Mouse (Mus musculus) left cerebral cortex, adult 2 months (tissue): ENCODE results near the gene Rab10. TPM values are rescaled to one million over a fixed set of nuclear protein-coding genes. Genes with fewer than 3 reads are reported as not detected.

Experiments used
- DNase-seq, 2 experiments: peaks; one replicate each; pipeline ENCODE4 v3.0.0; 2021 to 2022; ENCODE audit warnings: low spot score in 2 of 2, mixed read lengths in 1 of 2; ENCODE audit errors: extremely low spot score in 1 of 2
- H3K27ac ChIP-seq: fragments of 200-600 bp; 2 replicates; pipeline ENCODE4 v1.8.1; 2022
- H3K4me3 ChIP-seq: fragments of 200-600 bp; 2 replicates; pipeline ENCODE4 v1.8.1; 2022
- CTCF ChIP-seq: fragments of 200-600 bp; IDR thresholded peaks from 2 replicates; pipeline ENCODE4 v1.8.1; 2022; ENCODE audit warnings: antibody characterized with exemption, mild to moderate bottlenecking, moderate library complexity
- intact Hi-C: fragments of 180-260 bp; cut with DNase I; formaldehyde crosslinking; loops from one replicate; pipeline ENCODE4 v1.15.1; 2025
- total RNA-seq, 2 experiments: library from RNA; stranded (reverse); gene quantifications; 2 replicates each; pipeline ENCODE4 v1.2.3; 2021

Gene Rab10
- total RNA-seq, 2 experiments from 2014 or later, result 132 to 134 TPM

DNA sequence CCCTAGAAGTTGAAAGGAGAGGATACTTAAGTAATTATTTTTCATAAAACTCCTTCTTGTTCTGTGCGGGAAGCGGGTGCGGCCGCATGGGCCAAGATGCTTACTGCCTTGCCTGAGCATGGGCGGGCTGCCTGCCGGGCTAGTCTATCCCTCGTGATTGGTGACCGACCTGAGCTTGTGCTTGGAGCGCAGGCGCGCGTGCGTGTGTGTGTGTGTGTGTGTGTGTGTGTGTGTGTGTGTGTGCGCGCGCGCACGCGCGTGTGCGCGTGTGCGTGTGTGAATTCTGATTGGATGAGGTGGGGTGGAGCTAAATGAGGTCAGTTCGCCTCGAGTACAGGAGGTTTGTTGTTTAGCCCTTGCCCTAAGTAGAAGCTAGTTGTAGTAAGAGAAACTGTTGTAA lies 48.2 kb downstream of the Rab10 start:
- intact Hi-C loops, result no loop called here
- no peak for DNase-seq
- no peak for TF ChIP-seq CTCF

DNA sequence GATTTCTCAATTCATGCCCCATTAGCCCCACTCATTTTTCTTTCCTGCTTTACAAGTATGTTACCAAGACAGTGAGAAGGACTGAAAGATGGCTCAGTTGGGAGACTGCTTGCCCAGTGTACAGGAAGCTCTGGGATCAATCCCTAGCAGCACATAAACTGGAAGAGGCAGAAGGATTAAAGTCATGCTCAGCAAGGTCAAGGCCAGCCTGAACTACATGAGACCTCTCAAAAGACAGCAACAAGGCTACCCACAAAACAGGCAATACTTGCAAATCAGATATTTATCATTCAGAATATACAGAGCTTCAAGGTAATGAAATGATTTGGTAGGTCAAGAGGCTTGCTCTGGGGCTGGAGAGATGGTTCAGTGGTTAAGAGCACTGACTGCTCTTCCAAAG lies 53.8 kb downstream of the Rab10 start:
- intact Hi-C loops, result no loop called here
- DNase-seq, result no peak
- H3K27ac ChIP-seq, result no peak overlapping the region
- H3K4me3 ChIP-seq, result no peak overlapping the region
- no peak for TF ChIP-seq CTCF

More for the DNA sequence above, 48.2 kb downstream of the Rab10 start:
- Histone ChIP-seq H3K4me3 (no peak overlapping the region), H3K27ac (no peak overlapping the region)

DNA sequence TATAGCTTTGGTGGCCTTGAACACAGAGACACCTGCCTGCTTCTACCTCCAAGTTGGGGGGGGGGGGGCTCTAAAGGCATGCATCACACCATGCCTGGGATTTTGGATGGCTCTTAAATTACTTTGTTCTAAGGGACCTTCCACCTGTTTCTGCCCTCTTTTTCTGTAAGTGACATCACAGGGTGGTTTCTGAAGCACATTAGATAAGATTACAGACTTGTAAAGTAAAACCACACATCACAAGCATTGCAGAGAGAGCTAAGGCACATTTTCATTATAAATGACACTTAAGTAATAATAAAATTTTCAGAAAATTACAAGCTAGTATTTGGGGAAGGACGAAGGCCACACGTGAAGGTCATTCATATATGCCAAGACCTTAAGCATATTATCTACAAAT lies 54.3 kb downstream of the Rab10 start:
- intact Hi-C loops, result no loop called here
- Histone ChIP-seq H3K27ac (no peak overlapping the region), H3K4me3 (no peak overlapping the region)
- TF ChIP-seq CTCF, result no peak
- no peak for DNase-seq

DNA sequence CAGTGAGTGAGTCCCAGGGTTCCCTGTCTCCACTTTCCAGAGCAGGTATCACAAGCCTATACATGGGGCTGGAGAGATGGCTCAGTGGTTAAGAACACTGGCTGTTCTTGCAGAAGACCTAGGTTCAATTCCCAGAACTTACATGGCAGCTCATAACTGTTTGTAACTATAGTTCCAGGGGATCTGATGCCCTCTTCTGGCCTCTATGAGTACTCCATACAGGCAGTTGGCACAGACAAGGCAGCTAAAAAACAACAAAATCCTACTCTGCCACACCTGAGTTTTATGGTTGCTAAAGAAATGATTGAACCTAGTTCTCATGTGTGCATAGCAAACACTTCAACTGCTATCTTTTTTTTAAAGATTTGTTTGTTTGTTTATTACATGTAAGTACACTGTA lies 56.2 kb downstream of the Rab10 start:
- TF ChIP-seq CTCF, result peak; percentile 43
- intact Hi-C loops, result no loop called here
- Histone ChIP-seq H3K27ac (peak overlapping the region; percentile 36; the same call in 1 of the 2 replicates), H3K4me3 (no peak overlapping the region)
- no peak for DNase-seq

DNA sequence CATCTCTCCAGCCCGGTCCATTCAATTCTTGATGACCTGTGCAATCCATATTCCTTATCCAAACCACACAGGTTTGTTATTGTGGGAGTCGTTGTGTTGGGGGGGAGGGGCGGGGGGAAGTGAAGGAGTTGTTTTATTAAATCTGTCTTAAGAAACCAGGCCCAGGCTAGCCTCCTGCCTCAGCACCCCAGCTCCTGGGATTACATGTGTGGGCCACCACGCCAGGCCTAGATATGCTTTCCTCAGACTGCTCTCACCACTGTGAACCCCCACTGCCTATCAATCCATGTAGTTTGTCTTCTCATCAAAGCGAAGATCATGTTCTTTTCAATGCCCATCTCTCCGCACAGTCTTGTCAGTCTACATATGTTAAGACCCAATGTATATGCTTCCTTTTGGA lies 63.7 kb downstream of the Rab10 start:
- DNase-seq, result no peak
- TF ChIP-seq CTCF, result no peak
- no peak overlapping the region for H3K4me3 ChIP-seq
- intact Hi-C loops, result no loop called here
- no peak overlapping the region for H3K27ac ChIP-seq

DNA sequence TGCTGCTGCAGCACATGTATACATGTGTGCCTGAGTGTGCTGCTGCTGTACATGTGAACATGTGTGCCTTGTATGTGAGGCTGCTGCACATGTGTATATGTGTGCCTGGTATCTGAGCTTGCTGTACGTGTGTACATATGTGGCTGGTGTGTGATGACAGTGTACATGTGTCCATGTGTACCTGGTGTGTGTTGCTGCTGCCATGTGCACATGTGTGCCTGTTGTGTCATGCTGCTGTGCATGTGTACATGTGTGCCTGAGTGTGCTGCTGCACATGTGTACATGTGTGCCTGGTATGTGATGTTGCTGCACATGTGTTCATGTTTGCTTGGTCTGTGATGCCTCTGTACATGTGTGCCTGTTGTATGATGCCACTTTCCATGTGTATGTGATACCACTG lies 70.2 kb downstream of the Rab10 start:
- no peak for DNase-seq
- TF ChIP-seq CTCF, result no peak
- intact Hi-C loops, result no loop called here
- no peak overlapping the region for H3K4me3 ChIP-seq
- no peak overlapping the region for H3K27ac ChIP-seq

DNA sequence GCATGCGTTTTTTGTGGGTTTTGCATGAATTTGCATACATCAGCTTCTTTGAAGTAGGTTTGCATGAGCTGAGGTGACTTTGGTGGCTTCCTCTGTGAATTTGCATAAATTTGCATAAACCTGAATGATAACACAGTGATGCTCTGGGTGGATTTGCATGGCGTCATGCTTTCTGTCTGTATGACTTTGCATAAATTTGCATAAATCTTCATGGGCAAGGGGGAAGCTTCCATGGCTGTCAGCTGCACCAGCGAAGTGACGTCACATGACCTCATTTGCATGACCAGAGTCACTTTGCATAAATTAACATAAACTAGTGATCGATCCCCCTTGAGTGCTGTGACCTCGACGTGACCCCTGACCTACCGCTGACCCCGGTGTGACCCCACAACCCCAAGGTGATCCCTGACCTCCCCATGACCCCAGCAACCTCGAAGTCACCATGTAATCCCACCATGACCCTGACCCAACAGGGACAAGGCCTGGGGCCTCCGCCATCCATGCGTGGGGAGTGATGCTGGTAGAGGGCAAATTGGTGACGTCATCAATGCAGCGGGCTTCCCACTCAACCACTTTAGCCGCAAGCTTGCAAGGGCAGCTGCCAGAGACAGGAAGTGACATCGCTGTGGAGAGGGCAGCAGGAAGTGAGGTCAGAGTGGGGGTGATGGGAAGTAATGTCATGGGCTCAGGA lies 71.3 kb downstream of the Rab10 start:
- TF ChIP-seq CTCF, result no peak
- intact Hi-C loops, result no loop called here
- peak in 1 of 2 experiments; percentile 22 for DNase-seq
- Histone ChIP-seq H3K27ac (no peak overlapping the region), H3K4me3 (no peak overlapping the region)

DNA sequence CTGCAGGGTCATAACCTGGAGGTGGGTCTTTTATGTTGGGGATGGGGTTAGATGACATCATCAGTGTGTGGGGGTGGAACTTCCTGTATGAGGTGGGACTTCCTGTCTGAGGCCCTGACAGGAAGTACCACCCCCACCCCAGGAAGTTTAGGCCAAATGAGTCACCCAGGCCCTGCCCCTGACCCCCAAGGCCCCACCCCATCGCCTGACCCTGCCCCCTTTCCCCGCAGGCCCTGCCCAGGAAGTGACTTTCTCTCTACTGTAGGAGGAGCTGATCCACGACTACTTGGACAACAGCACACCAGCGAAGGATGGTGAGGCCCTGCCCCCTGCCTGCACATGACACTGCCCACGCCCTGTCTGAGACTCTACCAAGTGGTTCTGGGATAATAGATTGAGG lies 72.0 kb downstream of the Rab10 start:
- no peak for TF ChIP-seq CTCF
- Histone ChIP-seq H3K27ac (no peak overlapping the region), H3K4me3 (no peak overlapping the region)
- DNase-seq, result no peak
- intact Hi-C loops, result loop anchor here (2.0 kb wide), 2 partner anchors 153 to 189 kb away; partner anchors contain the start of gene Asxl2

DNA sequence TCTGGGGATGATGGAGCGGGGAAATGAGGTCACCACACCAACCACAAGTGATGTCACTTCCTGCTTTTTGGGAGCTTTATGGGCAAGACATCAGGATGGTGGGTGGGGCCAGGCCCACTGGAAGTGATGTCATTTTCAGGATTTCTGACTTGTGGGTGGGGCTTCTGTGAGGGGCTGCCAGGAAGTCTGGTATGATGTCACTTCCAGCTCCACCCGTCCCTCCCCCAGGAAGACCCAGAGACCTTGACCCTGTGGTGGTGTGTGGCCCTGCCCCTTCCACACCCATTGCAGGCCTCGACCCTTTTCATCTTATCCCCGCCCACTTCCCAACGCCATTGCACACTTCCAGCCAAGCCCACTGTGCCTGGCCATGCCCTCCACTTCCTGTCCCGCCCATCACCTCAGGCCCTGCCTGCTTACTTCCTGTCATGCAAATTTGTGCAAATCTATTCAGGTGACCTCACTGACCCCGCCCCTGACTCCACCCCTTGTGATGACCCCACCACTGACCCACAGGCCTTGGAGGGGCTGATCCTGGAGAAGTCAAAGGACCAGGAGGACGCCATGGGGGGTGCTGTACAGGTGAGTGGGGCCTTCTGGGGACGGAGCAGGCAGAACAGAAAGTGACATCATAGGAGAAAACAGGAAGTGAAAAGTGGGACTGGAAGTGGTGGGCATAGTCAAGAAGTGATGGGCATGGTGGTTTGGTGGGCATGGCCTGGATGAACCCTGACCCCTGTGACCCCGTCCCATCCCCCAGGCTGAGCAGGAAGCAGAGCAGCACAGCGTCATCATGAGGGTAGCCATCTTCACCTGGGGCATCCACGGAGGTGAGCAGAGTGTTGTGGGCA lies 72.7 kb downstream of the Rab10 start:
- Histone ChIP-seq H3K27ac (no peak overlapping the region), H3K4me3 (no peak overlapping the region)
- intact Hi-C loops, result loop anchor here (2.0 kb wide), 2 partner anchors 154 to 190 kb away; partner anchors contain the start of gene Asxl2
- peak in 1 of 2 experiments; percentile 49 for DNase-seq
- no peak for TF ChIP-seq CTCF

DNA sequence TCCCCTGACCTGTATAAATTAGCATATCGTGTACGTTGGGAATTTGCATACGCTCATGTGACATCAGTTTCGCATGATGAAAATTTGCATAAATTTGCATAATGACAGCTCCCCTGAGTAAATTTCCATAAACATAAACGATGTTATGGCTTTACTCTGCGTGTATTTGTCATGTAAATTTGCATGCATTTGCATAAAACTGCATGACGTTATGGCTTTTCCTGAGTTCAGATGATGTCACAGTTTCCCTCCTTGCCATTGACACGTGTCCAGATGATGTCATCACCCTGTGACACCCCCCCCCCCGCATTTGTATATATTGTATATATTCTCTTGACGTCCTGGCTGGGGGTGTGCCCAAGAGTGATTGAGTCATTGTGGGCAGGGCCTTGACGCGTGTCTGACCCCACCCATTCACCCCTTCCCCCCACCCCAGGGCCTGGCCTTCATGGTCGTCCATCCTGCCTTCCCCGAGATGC lies 73.6 kb downstream of the Rab10 start:
- H3K4me3 ChIP-seq, result peak overlapping the region; percentile 79
- intact Hi-C loops, result loop anchor here (2.0 kb wide), 2 partner anchors 155 to 191 kb away; partner anchors contain the start of gene Asxl2
- peak overlapping the region; percentile 93 for H3K27ac ChIP-seq
- TF ChIP-seq CTCF, result no peak
- DNase-seq, result peak in 1 of 2 experiments; percentile 23

DNA sequence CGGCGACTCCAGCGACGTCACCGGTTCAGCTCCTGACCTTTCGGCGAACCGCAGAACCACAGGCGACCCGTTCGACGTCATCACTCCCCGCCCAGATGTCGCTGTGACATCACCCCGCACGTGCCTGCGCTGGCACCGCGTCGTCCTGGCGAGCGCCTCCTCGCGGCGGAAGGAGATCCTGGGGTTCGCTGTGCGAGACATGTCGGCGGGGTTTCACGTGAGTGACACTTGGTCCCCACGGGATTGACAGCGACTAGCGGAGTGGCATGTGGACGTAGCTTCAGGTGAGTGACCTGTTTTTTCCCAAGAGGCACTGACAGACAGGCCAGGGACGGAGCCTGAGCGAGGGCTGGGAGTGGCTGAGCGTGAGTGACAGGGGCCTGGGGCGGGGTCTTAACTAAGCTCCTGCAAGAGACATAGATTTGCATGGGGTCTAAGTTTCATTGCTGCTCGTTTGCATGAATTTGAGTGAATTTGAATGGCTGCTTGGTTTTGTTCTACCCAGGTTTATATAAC lies 74.1 kb downstream of the Rab10 start:
- Histone ChIP-seq H3K4me3 (peak overlapping the region; percentile 79), H3K27ac (peak overlapping the region; percentile 93)
- intact Hi-C loops, result loop anchor here (1.0 to 2.0 kb wide), 4 partner anchors 75 to 191 kb away; partner anchors contain the start of genes Asxl2 and Kif3c

More for the DNA sequence above, 74.1 kb downstream of the Rab10 start:
- DNase-seq, result peak; percentile 98 to 99
- TF ChIP-seq CTCF, result peak; percentile 84
